Mouse (Mus musculus) liver, embryonic 14.5 days (tissue): ENCODE data around the gene Ddb1. TPM values are rescaled to one million over a fixed set of nuclear protein-coding genes. Genes with fewer than 3 reads are reported as not detected.

Source experiments
- ATAC-seq: fragments of 200-750 bp; cut with Nextera tagmentation; 2 replicates; pipeline ENCODE4 v1.8.0; 2017; ENCODE audit warnings: moderate number of reproducible peaks, mild to moderate bottlenecking, moderate library complexity; ENCODE audit not compliant: insufficient read depth
- DNase-seq, 3 experiments: peaks; one replicate each; pipeline ENCODE4 v3.0.0-alpha.2; 2012 to 2013; ENCODE audit warnings: low read depth in 3 of 3, low spot score in 3 of 3
- H3K27ac ChIP-seq: fragments of 300-500 bp; sonication (generic); 2 replicates; pipeline ENCODE4 v1.5.1; 2014; ENCODE audit warnings: moderate library complexity, mild to moderate bottlenecking, control low read depth, inconsistent platforms
- H3K27me3 ChIP-seq: fragments of 300-500 bp; sonication (generic); 2 replicates; pipeline ENCODE4 v1.6.1; 2014; ENCODE audit warnings: mild to moderate bottlenecking, low read length, moderate library complexity; ENCODE audit not compliant: control insufficient read depth, insufficient read depth
- H3K36me3 ChIP-seq: fragments of 300-500 bp; sonication (generic); replicated peaks from 2 replicates; pipeline ENCODE4 v1.6.1; 2014; ENCODE audit warnings: low read depth; ENCODE audit not compliant: control insufficient read depth, insufficient read depth
- H3K4me1 ChIP-seq, 2 experiments: fragments of 200-500 bp in 1 of 2; fragments of 300-500 bp in 1 of 2; sonication (generic) in 1 of 2; replicated peaks; 2 replicates each; pipeline ENCODE4 v1.6.1; 2012 to 2014; ENCODE audit warnings: antibody characterized with exemption in 1 of 2, inconsistent platforms in 1 of 2, low read length in 1 of 2; ENCODE audit not compliant: control insufficient read depth in 2 of 2, insufficient read depth in 2 of 2
- H3K4me2 ChIP-seq: fragments of 300-500 bp; sonication (generic); 2 replicates; pipeline ENCODE4 v1.6.1; 2014; ENCODE audit warnings: low read depth, mild to moderate bottlenecking, control low read depth, moderate library complexity
- H3K4me3 ChIP-seq, 2 experiments: fragments of 200-500 bp in 1 of 2; fragments of 300-500 bp in 1 of 2; sonication (generic) in 1 of 2; 2 replicates each; pipeline ENCODE4 v1.5.1; 2012 to 2014; ENCODE audit warnings: low read depth in 2 of 2, low read length in 2 of 2, mild to moderate bottlenecking in 2 of 2, control low read depth in 1 of 2, inconsistent platforms in 1 of 2, moderate library complexity in 1 of 2; ENCODE audit not compliant: insufficient read depth in 1 of 2
- H3K9ac ChIP-seq: fragments of 300-500 bp; sonication (generic); replicated peaks from 2 replicates; pipeline ENCODE4 v1.6.1; 2014; ENCODE audit warnings: mild to moderate bottlenecking, control low read depth, moderate library complexity
- H3K9me3 ChIP-seq: fragments of 300-500 bp; sonication (generic); 2 replicates; pipeline ENCODE4 v1.6.1; 2016; ENCODE audit warnings: low read length, mixed read lengths; ENCODE audit not compliant: control insufficient read depth
- CTCF ChIP-seq: IDR thresholded peaks from 2 replicates; pipeline ENCODE4 v1.5.1; 2016; ENCODE audit warnings: antibody characterized with exemption, low read depth, control low read depth
- EP300 ChIP-seq: IDR thresholded peaks from 2 replicates; pipeline ENCODE4 v1.6.1; 2016; ENCODE audit warnings: antibody characterized with exemption, low read depth
- WGBS: fragments of 180-500 bp; shearing (Covaris S2); extraction: QIAGEN DNeasy Blood & Tissue Kit; methylation state at CpG from one replicate; pipeline ENCODE4 v1.1.7; 2014; ENCODE audit not compliant: insufficient replicate concordance; 5-methylcytosine and 5-hydroxymethylcytosine counted together
- polyA plus RNA-seq, 2 experiments: library from polyadenylated mRNA; depleted of rRNA in 1 of 2; stranded (reverse) in 1 of 2; unstranded in 1 of 2; fragments of >200 nt; fragmentation: Nextera tagmentation in 1 of 2; extraction: Ambion mirVana in 1 of 2; gene quantifications; 2 replicates each; pipeline versions ENCODE4 v1.2.1 to v1.2.3; 2012 to 2014

The Ddb1 gene
- polyA plus RNA-seq, 2 experiments, result 91.2 to 133 TPM

DNA sequence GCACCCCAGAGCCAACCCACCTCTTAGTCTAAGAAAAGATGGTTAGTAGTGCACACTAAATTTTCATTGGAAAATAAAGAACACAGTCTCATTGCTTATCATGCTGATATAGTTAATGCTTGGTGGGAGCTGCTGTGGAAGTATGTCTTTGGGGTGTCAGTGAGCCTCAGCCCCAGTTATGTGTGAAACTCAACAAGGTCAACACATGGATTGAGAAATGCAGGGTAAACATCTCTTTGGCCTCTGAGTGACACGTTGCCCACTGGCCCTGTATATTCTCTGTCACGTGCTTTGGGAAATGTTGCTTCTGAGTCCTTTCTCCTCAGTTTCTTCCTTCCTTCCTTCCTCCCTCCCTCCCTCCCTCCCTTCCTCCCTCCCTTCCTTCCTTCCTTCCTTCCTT lies 53.3 kb downstream of the Ddb1 start:
- DNase-seq (no peak), ATAC-seq (no peak)
- no peaks in the 10 kb centered on the region for H3K27me3 ChIP-seq
- H3K4me2 ChIP-seq, result no peak overlapping the region
- WGBS, result 59% methylated on average over 2 of the region's 2 CpGs
- TF ChIP-seq CTCF, result no peak
- no peak for TF ChIP-seq EP300
- no peak overlapping the region for H3K9ac ChIP-seq
- H3K27ac ChIP-seq, result peak overlapping the region; percentile 26
- H3K9me3 ChIP-seq, result no peaks in the 10 kb centered on the region
- H3K4me1 ChIP-seq, result peaks cover 60 to 74% of the 10 kb centered on the region in 2 experiments
- no peaks in the 10 kb centered on the region; the same call in 1 of the 2 replicates for H3K36me3 ChIP-seq
- H3K4me3 ChIP-seq, result no peak overlapping the region

DNA sequence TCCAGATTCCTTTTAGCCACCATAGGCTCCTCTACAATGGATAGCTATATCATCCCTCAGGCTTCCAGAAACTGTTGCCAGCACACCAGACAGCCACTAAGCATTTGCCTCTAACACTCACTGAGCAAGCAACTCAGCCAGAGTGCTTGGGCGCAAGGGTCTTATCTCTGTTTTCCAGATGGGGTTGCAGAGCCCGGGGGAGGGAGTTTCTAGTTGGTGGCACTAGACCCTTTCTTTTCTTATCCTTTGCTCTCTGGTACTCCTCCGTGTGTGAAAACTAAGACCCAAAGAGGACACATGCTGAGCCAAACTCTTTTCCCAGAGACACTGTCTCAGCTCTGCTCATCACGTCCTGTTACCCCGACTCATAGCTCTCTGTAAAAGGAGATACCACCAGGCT lies 56.2 kb downstream of the Ddb1 start:
- peak overlapping the region; percentile 98 for H3K27ac ChIP-seq
- no peaks in the 10 kb centered on the region; the same call in 1 of the 2 replicates for H3K36me3 ChIP-seq
- H3K9me3 ChIP-seq, result no peaks in the 10 kb centered on the region
- H3K4me3 ChIP-seq, result peak overlapping the region; percentile 15 to 34; a peak in 3 of 4 replicates
- H3K27me3 ChIP-seq, result no peaks in the 10 kb centered on the region
- WGBS, result 11% methylated on average over 5 of the region's 5 CpGs
- H3K4me1 ChIP-seq, result peaks cover 54 to 71% of the 10 kb centered on the region in 2 experiments
- TF ChIP-seq CTCF (no peak), EP300 (peak; percentile 91)
- peak; percentile 91 for ATAC-seq
- H3K4me2 ChIP-seq, result peak overlapping the region; percentile 61
- peak overlapping the region; percentile 52 for H3K9ac ChIP-seq
- peak; percentile 87 to 89 (median 89) for DNase-seq

DNA sequence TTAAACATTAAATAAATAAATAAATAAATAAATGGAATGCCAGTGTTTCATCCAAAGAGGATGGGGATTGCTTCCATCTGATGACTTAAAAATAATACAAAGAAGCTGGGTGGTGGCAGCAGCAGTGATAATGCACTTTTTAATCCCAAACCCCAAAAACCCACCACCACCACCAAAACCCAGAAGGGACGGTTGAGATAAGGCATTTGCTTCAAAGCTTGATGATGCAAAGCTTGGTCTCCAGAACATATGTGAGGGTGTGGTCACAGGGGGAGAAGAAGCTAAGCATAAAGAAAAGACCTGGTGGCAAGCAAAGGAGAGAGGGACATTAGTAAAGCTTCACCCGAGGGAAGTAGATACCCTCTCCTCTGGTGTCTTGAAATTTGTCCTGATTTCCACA lies 56.8 kb downstream of the Ddb1 start:
- ATAC-seq (peak; percentile 69), DNase-seq (peak; percentile 78 to 81 (median 80))
- no peaks in the 10 kb centered on the region; the same call in 1 of the 2 replicates for H3K36me3 ChIP-seq
- no peaks in the 10 kb centered on the region for H3K27me3 ChIP-seq
- no peaks in the 10 kb centered on the region for H3K9me3 ChIP-seq
- H3K9ac ChIP-seq, result peak overlapping the region; percentile 52
- 23% methylated on average over 2 of the region's 2 CpGs for WGBS
- peaks cover 51 to 66% of the 10 kb centered on the region in 2 experiments for H3K4me1 ChIP-seq
- H3K4me3 ChIP-seq, result peak overlapping the region in 1 of 2 experiments; percentile 15; a peak in 2 of 4 replicates
- peak overlapping the region; percentile 61 for H3K4me2 ChIP-seq
- H3K27ac ChIP-seq, result peak overlapping the region; percentile 98
- TF ChIP-seq CTCF (no peak), EP300 (peak; percentile 84)

DNA sequence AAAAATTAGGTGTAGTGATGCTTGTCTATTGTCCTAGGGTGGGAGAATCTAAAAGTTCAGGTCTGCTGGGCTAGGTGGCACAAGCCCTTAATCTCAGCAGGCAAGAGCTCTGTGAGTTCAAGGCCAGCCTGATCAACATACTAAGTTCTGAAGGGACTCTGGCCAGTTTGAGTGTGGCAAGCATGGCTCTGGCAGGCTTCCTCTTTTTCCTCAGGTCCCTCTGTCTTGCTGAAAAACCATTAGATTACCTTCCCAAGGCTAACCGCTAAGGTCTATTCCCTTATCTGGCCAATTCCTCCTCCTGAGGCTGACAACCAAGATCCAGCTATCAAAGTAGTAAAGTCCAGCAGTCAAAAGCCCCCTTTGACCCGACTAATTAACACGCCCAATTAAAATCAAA lies 57.5 kb downstream of the Ddb1 start:
- TF ChIP-seq EP300 (no peak), CTCF (no peak)
- no peaks in the 10 kb centered on the region for H3K9me3 ChIP-seq
- no peak overlapping the region; a peak in 1 of 4 replicates for H3K4me3 ChIP-seq
- ATAC-seq, result no peak
- H3K27ac ChIP-seq, result peak overlapping the region; percentile 98
- H3K9ac ChIP-seq, result no peak overlapping the region; the same call in 1 of the 2 replicates
- peaks cover 45 to 59% of the 10 kb centered on the region in 2 experiments for H3K4me1 ChIP-seq
- H3K27me3 ChIP-seq, result no peaks in the 10 kb centered on the region
- DNase-seq, result no peak
- H3K4me2 ChIP-seq, result peak overlapping the region; percentile 61
- WGBS, result 12% methylated on average over 3 of the region's 3 CpGs
- no peaks in the 10 kb centered on the region; the same call in 1 of the 2 replicates for H3K36me3 ChIP-seq

DNA sequence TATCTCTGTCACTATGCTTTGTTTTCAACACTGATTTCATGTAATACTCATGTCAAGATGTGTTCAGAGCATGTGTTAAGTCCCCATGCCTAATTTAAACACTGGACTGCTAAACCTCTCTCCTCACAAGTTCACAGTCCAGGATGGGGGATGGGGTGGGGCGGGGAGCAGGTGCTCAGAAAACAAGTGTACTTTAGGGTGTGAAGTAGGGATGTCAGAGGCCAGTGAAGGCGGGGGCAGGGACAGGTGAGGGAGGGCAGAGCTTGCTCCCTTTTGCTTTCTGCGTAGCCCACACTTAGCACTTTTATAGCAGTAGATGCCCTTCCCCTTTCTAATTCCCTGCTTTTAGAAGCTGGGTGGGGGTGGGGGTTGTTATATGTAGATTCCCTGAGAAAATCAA lies 60.0 kb downstream of the Ddb1 start:
- Histone ChIP-seq H3K4me3 (no peak overlapping the region), H3K9me3 (no peaks in the 10 kb centered on the region), H3K4me2 (no peak overlapping the region), H3K9ac (no peak overlapping the region), H3K27ac (no peak overlapping the region), H3K27me3 (no peaks in the 10 kb centered on the region), H3K4me1 (peaks cover 37 to 40% of the 10 kb centered on the region in 2 experiments), H3K36me3 (no peaks in the 10 kb centered on the region; the same call in 1 of the 2 replicates)
- WGBS, result 47% methylated on average over 3 of the region's 3 CpGs
- no peak for TF ChIP-seq EP300
- no peak for TF ChIP-seq CTCF
- no peak for ATAC-seq
- DNase-seq, result no peak
